Mouse (Mus musculus) stomach, postnatal 0 days (tissue): Measurements from ENCODE around the gene Ccl20. TPM values are rescaled to one million over a fixed set of nuclear protein-coding genes. Genes with fewer than 3 reads are reported as not detected.

ENCODE experiments used
- ATAC-seq: fragments of 200-750 bp; cut with Nextera tagmentation; 2 replicates; pipeline ENCODE4 v1.8.0; 2017; ENCODE audit not compliant: low FRiP score, low TSS enrichment
- DNase-seq: peaks from one replicate; pipeline ENCODE4 v3.0.0-alpha.2; 2016; ENCODE audit warnings: low spot score
- H3K27ac ChIP-seq: fragments of 300-500 bp; sonication (generic); replicated peaks from 2 replicates; pipeline ENCODE4 v1.5.1; 2014; ENCODE audit warnings: mild to moderate bottlenecking, control low read depth
- H3K27me3 ChIP-seq: fragments of 300-500 bp; sonication (generic); 2 replicates; pipeline ENCODE4 v1.6.1; 2014; ENCODE audit warnings: low read length; ENCODE audit not compliant: control insufficient read depth, insufficient read depth
- H3K36me3 ChIP-seq: fragments of 300-500 bp; sonication (generic); 2 replicates; pipeline ENCODE4 v1.6.1; 2014; ENCODE audit warnings: low read length, mixed read lengths; ENCODE audit not compliant: control insufficient read depth, insufficient read depth
- H3K4me1 ChIP-seq: fragments of 300-500 bp; sonication (generic); replicated peaks from 2 replicates; pipeline ENCODE4 v1.6.1; 2014; ENCODE audit warnings: antibody characterized with exemption; ENCODE audit not compliant: control insufficient read depth, insufficient read depth
- H3K4me2 ChIP-seq: fragments of 300-500 bp; sonication (generic); replicated peaks from 2 replicates; pipeline ENCODE4 v1.6.1; 2014; ENCODE audit warnings: low read depth, mild to moderate bottlenecking, control low read depth, moderate library complexity
- H3K4me3 ChIP-seq: fragments of 300-500 bp; sonication (generic); 2 replicates; pipeline ENCODE4 v1.5.1; 2014; ENCODE audit warnings: low read depth, low read length, control low read depth
- H3K9ac ChIP-seq: fragments of 300-500 bp; sonication (generic); 2 replicates; pipeline ENCODE4 v1.6.1; 2014; ENCODE audit warnings: mild to moderate bottlenecking, low read length, control low read depth, mixed read lengths
- H3K9me3 ChIP-seq: fragments of 300-500 bp; sonication (generic); 2 replicates; pipeline ENCODE4 v1.6.1; 2016; ENCODE audit warnings: low read length; ENCODE audit not compliant: control insufficient read depth
- CTCF ChIP-seq: IDR thresholded peaks from 2 replicates; pipeline ENCODE4 v1.5.1; 2016; ENCODE audit warnings: antibody characterized with exemption, low read depth, mild to moderate bottlenecking, moderate library complexity
- EP300 ChIP-seq: optimal IDR thresholded peaks from 2 replicates; pipeline ENCODE3; 2016; ENCODE audit warnings: antibody characterized with exemption
- WGBS: fragments of 180-500 bp; shearing (Covaris S2); extraction: QIAGEN DNeasy Blood & Tissue Kit; methylation state at CpG from one replicate; pipeline ENCODE4 v1.1.7; 2014; 5-methylcytosine and 5-hydroxymethylcytosine counted together
- polyA plus RNA-seq: library from polyadenylated mRNA; unstranded; fragments of >200 nt; fragmentation: Nextera tagmentation; extraction: Ambion mirVana; gene quantifications from 2 replicates; pipeline ENCODE4 v1.2.1, GENCODE M21; 2015

The Ccl20 gene
- polyA plus RNA-seq, 1 experiment from 2014 or later: 15.2 TPM

DNA sequence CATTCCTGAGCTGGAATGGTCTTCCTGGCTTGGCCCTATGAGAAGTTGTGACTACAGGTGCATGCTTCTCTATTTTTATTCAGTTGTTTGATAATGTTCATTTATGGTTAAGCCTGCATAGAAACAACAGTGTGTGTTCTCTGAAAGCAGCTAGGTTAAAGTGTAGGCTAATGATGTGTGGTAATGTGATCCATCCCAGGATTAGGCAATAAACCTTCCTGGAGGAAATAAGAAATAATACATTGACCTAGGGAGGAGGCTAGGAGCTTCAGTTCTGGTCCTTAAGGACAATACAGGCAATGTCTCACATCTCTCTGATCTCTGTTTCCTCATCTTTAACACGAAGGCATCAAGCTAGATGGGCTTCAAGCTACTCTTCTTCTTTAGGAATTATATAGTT is 11.1 kb upstream of the Ccl20 start:
- no peaks in the 10 kb centered on the region for H3K4me1 ChIP-seq
- no peak overlapping the region for H3K4me3 ChIP-seq
- no peak overlapping the region for H3K9ac ChIP-seq
- no peaks in the 10 kb centered on the region for H3K9me3 ChIP-seq
- no peak overlapping the region for H3K27ac ChIP-seq
- DNase-seq (no peak), ATAC-seq (no peak)
- H3K4me2 ChIP-seq: no peak overlapping the region
- 61% methylated on average over 1 of the region's 1 CpGs for WGBS
- TF ChIP-seq EP300 (no peak), CTCF (no peak)
- no peaks in the 10 kb centered on the region for H3K36me3 ChIP-seq
- H3K27me3 ChIP-seq: no peaks in the 10 kb centered on the region

DNA sequence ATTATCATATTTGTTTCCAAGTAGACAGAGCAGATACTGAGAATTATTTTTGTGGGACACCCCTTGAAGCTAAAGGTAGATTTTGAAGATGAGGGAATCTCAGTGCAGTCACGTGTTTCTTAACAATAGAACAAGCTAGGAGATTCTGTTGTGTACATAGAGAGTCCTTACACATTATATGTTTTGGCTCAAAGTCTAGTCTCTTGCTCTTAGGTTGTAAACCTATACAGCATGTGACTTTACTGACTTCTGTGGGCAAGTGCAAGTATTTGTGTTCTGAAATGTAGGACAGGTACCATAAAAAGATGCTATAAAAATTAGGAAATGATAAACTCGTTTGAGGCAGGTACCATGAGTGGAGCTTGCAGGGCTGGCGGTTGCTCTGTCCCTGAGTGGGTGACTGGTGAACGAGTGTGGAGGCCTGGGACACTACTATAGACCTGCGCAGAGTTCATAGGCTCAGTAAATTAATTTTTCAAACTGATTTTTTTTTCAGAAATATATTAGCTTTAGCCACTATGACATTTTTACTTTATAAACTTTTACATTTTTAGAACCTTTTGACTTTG is 9.1 kb upstream of the Ccl20 start:
- H3K27ac ChIP-seq: no peak overlapping the region
- no peak overlapping the region for H3K4me3 ChIP-seq
- no peaks in the 10 kb centered on the region for H3K36me3 ChIP-seq
- H3K9me3 ChIP-seq: no peaks in the 10 kb centered on the region
- ATAC-seq (no peak), DNase-seq (no peak)
- no peak overlapping the region for H3K9ac ChIP-seq
- TF ChIP-seq CTCF (no peak), EP300 (no peak)
- WGBS: 78% methylated on average over 5 of the region's 5 CpGs
- H3K4me2 ChIP-seq: no peak overlapping the region
- no peaks in the 10 kb centered on the region for H3K27me3 ChIP-seq
- no peaks in the 10 kb centered on the region for H3K4me1 ChIP-seq

DNA sequence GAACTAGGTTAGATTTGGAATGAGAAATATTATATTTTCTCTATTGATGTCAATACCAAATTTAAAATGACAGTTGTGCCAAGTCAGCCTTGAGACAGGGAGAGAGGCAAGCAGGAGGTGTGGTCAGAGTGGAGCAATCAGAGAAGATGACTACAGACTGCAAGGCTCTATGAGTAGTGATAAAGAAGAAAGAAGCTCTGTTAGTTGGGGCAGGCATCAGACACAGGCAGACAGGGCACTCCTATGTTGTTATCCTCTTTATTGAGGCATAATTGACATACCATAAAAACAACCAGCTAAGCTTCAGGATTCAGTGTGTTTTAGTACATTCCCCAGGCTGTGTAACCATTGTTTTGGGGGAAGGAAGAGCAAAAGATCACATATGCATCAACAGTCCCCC is 5.6 kb upstream of the Ccl20 start:
- Histone ChIP-seq H3K9ac (no peak overlapping the region), H3K4me3 (no peak overlapping the region), H3K4me1 (no peaks in the 10 kb centered on the region), H3K27me3 (no peaks in the 10 kb centered on the region), H3K27ac (no peak overlapping the region), H3K4me2 (no peak overlapping the region), H3K9me3 (no peaks in the 10 kb centered on the region), H3K36me3 (no peaks in the 10 kb centered on the region)
- DNase-seq: no peak
- no peak for ATAC-seq
- TF ChIP-seq CTCF: no peak
- no peak for TF ChIP-seq EP300

DNA sequence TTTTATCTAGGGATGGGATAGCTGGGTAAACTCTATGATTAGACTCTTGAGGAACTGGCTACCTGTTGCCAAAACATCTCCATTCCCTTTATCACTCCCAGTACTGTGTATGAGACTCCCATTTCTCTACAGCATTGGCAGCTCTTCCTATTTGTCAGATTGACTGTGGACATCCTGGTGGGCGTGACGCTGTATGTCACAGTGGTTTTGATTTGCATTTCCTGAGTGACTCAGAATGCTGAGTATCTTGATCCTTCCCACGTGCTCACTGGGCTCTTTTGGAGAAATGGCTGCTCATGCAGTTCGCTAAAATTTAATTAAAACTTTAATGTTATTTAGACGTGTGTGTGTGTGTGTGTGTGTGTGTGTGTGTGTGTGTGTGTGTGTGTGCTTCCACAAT is 4.8 kb upstream of the Ccl20 start:
- ATAC-seq: peak; percentile 67
- Histone ChIP-seq H3K4me1 (no peaks in the 10 kb centered on the region; the same call in 1 of the 2 replicates), H3K36me3 (no peaks in the 10 kb centered on the region), H3K9me3 (no peaks in the 10 kb centered on the region), H3K27ac (no peak overlapping the region), H3K27me3 (no peaks in the 10 kb centered on the region), H3K4me3 (no peak overlapping the region), H3K4me2 (no peak overlapping the region), H3K9ac (no peak overlapping the region)
- WGBS: 59% methylated on average over 5 of the region's 5 CpGs
- no peak for DNase-seq
- no peak for TF ChIP-seq EP300
- TF ChIP-seq CTCF: no peak

DNA sequence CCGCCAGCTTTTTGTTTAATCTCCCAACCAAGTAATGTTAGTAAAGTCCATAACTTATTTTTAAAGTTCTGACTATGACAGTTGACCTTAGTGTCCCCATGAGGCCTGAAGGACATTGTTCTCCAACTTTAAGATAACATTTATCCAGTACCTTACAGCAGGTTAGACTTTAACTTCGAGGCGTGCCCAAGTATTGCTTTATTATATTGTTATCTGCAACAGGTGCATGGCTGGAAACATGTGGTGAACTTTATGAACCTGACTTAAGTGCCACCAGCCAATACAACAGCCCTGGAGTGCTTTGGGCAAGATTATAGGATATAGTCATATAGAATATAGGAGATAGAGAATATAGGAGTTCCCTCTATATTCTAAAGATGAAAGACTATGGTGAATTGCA is 651 bp downstream of the Ccl20 start:
- H3K9me3 ChIP-seq: no peaks in the 10 kb centered on the region
- ATAC-seq: peak; percentile 64; the same call in 1 of the 2 replicates
- H3K36me3 ChIP-seq: no peaks in the 10 kb centered on the region
- 69% methylated on average over 3 of the region's 3 CpGs for WGBS
- H3K4me3 ChIP-seq: no peak overlapping the region
- H3K27me3 ChIP-seq: no peaks in the 10 kb centered on the region
- H3K4me2 ChIP-seq: no peak overlapping the region
- H3K4me1 ChIP-seq: no peaks in the 10 kb centered on the region; the same call in 1 of the 2 replicates
- no peak overlapping the region for H3K9ac ChIP-seq
- TF ChIP-seq EP300 (no peak), CTCF (no peak)
- no peak overlapping the region for H3K27ac ChIP-seq
- DNase-seq: no peak

DNA sequence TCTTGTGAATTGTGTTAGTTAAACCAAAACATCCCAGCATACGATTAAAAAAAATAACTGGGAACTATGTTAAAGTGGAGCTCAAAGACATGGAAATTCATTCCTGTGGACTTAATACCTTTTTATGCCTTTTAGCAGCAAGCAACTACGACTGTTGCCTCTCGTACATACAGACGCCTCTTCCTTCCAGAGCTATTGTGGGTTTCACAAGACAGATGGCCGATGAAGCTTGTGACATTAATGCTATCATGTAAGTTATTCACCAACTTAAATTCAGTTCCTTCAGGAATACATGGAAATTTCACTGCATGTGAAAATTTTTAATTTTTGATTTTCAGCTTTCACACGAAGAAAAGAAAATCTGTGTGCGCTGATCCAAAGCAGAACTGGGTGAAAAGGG is 1.1 kb downstream of the Ccl20 start:
- no peak for DNase-seq
- WGBS: 85% methylated on average over 7 of the region's 7 CpGs
- ATAC-seq: no peak
- Histone ChIP-seq H3K36me3 (no peaks in the 10 kb centered on the region), H3K4me3 (no peak overlapping the region), H3K9me3 (no peaks in the 10 kb centered on the region), H3K4me1 (no peaks in the 10 kb centered on the region; the same call in 1 of the 2 replicates), H3K4me2 (no peak overlapping the region), H3K27me3 (no peaks in the 10 kb centered on the region), H3K9ac (no peak overlapping the region), H3K27ac (no peak overlapping the region)
- TF ChIP-seq CTCF: no peak
- no peak for TF ChIP-seq EP300
